Mouse (Mus musculus) embryonic facial prominence, embryonic 11.5 days (tissue): ENCODE measurements around the gene Cldn16. TPM values are rescaled to one million over a fixed set of nuclear protein-coding genes. Genes with fewer than 3 reads are reported as not detected.

Source experiments
- ATAC-seq: fragments of 200-750 bp; cut with Nextera tagmentation; replicated peaks from 2 replicates; pipeline ENCODE4 v1.8.0; 2017; ENCODE audit warnings: low read depth; ENCODE audit not compliant: insufficient number of reproducible peaks, low FRiP score, low TSS enrichment
- DNase-seq: peaks from one replicate; pipeline ENCODE4 v3.0.0-alpha.2; 2015; ENCODE audit warnings: low spot score
- H3K27ac ChIP-seq: fragments of 300-500 bp; sonication (generic); replicated peaks from 2 replicates; pipeline ENCODE4 v1.5.1; 2014; ENCODE audit warnings: mild to moderate bottlenecking, low read depth, low read length, control low read depth
- H3K27me3 ChIP-seq: fragments of 300-500 bp; sonication (generic); 2 replicates; pipeline ENCODE4 v1.6.1; 2014; ENCODE audit warnings: mild to moderate bottlenecking, low read length, moderate library complexity, mixed read lengths; ENCODE audit not compliant: control insufficient read depth, insufficient read depth
- H3K36me3 ChIP-seq: fragments of 300-500 bp; sonication (generic); replicated peaks from 2 replicates; pipeline ENCODE4 v1.6.1; 2014; ENCODE audit warnings: low read depth, mild to moderate bottlenecking, low read length, moderate library complexity, mixed read lengths; ENCODE audit not compliant: control insufficient read depth, insufficient read depth
- H3K4me1 ChIP-seq: fragments of 300-500 bp; sonication (generic); 2 replicates; pipeline ENCODE4 v1.6.1; 2014; ENCODE audit warnings: low read length, mixed read lengths; ENCODE audit not compliant: control insufficient read depth, insufficient read depth
- H3K4me2 ChIP-seq: fragments of 300-500 bp; sonication (generic); 2 replicates; pipeline ENCODE4 v1.6.1; 2014; ENCODE audit warnings: low read depth, mild to moderate bottlenecking, control low read depth, low read length, moderate library complexity
- H3K4me3 ChIP-seq: fragments of 300-500 bp; sonication (generic); 2 replicates; pipeline ENCODE4 v1.5.1; 2014; ENCODE audit warnings: low read depth, low read length, control low read depth
- H3K9ac ChIP-seq: fragments of 300-500 bp; sonication (generic); replicated peaks from 2 replicates; pipeline ENCODE4 v1.6.1; 2014; ENCODE audit warnings: mild to moderate bottlenecking, control low read depth, low read length
- H3K9me3 ChIP-seq: fragments of 300-500 bp; sonication (generic); replicated peaks from 2 replicates; pipeline ENCODE4 v1.6.1; 2016; ENCODE audit warnings: mild to moderate bottlenecking, low read length, inconsistent platforms, mixed read lengths; ENCODE audit not compliant: control insufficient read depth
- WGBS: fragments of 180-500 bp; shearing (Covaris S2); extraction: QIAGEN DNeasy Blood & Tissue Kit; methylation state at CpG from one replicate; pipeline ENCODE4 v1.1.7; 2014; 5-methylcytosine and 5-hydroxymethylcytosine counted together
- polyA plus RNA-seq: library from polyadenylated mRNA; unstranded; fragments of >200 nt; fragmentation: Nextera tagmentation; extraction: Ambion mirVana; gene quantifications from 2 replicates; pipeline ENCODE4 v1.2.1, GENCODE M21; 2014

The Cldn16 gene
- polyA plus RNA-seq = not detected in 2 replicates

- H3K9me3 ChIP-seq = no peaks in the 10 kb centered on the region
- no peaks in the 10 kb centered on the region for H3K4me1 ChIP-seq
- H3K4me2 ChIP-seq = no peak within 1 kb of the TSS
- no peaks in the 10 kb centered on the region for H3K36me3 ChIP-seq
- no peak within 1 kb of the TSS for H3K4me3 ChIP-seq
- no peak within 1 kb of the TSS for H3K9ac ChIP-seq
- 68% methylated on average over 7 of the region's 7 CpGs for WGBS
- no peak within 1 kb of the TSS for H3K27ac ChIP-seq
- no peak for DNase-seq
- H3K27me3 ChIP-seq = no peaks in the 10 kb centered on the region
- no peak for ATAC-seq
These were observed at the start of gene Cldn16 for GRCm38 (mm10) chr16:26462835-26463234. Cldn16 (plus strand) TSS chr16:26463135.

DNA sequence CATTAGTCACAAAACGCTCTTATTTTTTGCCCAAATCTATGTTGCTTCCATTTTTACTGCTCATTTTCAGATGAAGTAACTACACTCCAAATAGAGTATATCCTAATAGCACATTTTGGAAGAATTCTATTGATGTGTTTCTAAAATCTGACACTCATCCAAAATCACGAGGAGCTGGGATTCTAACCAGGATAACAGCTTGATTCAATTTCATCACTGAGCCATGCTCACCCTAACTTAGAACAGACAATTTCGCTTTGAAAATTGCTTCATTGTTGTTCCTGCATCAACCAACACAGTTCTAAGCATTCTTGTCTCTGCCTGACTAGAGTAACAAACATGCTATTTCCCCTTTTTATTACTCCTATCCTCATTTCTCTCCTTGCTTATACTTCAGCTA lies 44.3 kb upstream of the Cldn16 start:
- Histone ChIP-seq H3K36me3 (no peaks in the 10 kb centered on the region), H3K4me3 (no peak overlapping the region), H3K27me3 (no peaks in the 10 kb centered on the region), H3K4me1 (no peaks in the 10 kb centered on the region), H3K9me3 (no peaks in the 10 kb centered on the region), H3K4me2 (no peak overlapping the region), H3K27ac (no peak overlapping the region), H3K9ac (no peak overlapping the region)
- WGBS = 82% methylated on average over 3 of the region's 3 CpGs
- DNase-seq (no peak), ATAC-seq (no peak)

GRCm38 (mm10) chr16:26422078-26422477 lies 40.9 kb upstream of the Cldn16 start:
- 89% methylated on average over 4 of the region's 4 CpGs for WGBS
- Histone ChIP-seq H3K4me2 (no peak overlapping the region), H3K9me3 (no peaks in the 10 kb centered on the region), H3K4me3 (no peak overlapping the region), H3K9ac (no peak overlapping the region), H3K27ac (no peak overlapping the region), H3K36me3 (no peaks in the 10 kb centered on the region), H3K27me3 (no peaks in the 10 kb centered on the region), H3K4me1 (no peaks in the 10 kb centered on the region)
- ATAC-seq = no peak
- DNase-seq = no peak

GRCm38 (mm10) chr16:26430246-26430645 lies 32.7 kb upstream of the Cldn16 start:
- DNase-seq (no peak), ATAC-seq (no peak)
- H3K4me1 ChIP-seq = no peaks in the 10 kb centered on the region
- 84% methylated on average over 3 of the region's 3 CpGs for WGBS
- no peak overlapping the region for H3K27ac ChIP-seq
- H3K4me2 ChIP-seq = no peak overlapping the region
- no peaks in the 10 kb centered on the region for H3K27me3 ChIP-seq
- no peak overlapping the region for H3K4me3 ChIP-seq
- H3K36me3 ChIP-seq = no peaks in the 10 kb centered on the region
- H3K9me3 ChIP-seq = no peaks in the 10 kb centered on the region
- no peak overlapping the region for H3K9ac ChIP-seq

- ATAC-seq (no peak), DNase-seq (no peak)
- H3K9me3 ChIP-seq = no peaks in the 10 kb centered on the region
- H3K4me3 ChIP-seq = no peak overlapping the region
- no peak overlapping the region for H3K27ac ChIP-seq
- no peaks in the 10 kb centered on the region for H3K4me1 ChIP-seq
- 62% methylated on average over 2 of the region's 2 CpGs for WGBS
- no peaks in the 10 kb centered on the region for H3K27me3 ChIP-seq
- H3K9ac ChIP-seq = no peak overlapping the region
- no peak overlapping the region for H3K4me2 ChIP-seq
- no peaks in the 10 kb centered on the region for H3K36me3 ChIP-seq
These were observed 29.4 kb upstream of the Cldn16 start for GRCm38 (mm10) chr16:26433486-26433885.

- H3K4me1 ChIP-seq = no peaks in the 10 kb centered on the region
- 85% methylated on average over 3 of the region's 3 CpGs for WGBS
These were observed 22.9 kb upstream of the Cldn16 start for GRCm38 (mm10) chr16:26440031-26440430.

DNA sequence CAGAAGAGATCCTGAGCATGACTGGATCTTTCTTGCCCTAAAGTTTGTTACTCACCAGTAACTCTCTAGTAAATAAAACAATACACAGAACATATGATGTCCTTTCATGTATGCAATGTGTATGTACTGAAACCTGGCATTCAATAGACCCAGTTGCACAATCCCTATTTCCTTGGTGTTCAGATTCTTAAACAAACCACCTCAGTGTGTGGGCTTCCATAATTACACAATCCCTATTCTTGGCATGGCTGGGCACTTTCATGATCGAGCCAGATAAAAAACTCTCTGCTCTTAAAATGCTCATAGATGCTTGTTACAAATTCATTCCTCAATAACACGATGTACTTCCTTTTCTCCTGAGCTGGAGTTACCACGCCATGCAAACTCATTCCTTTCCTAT lies 21.8 kb upstream of the Cldn16 start:
- ATAC-seq (no peak), DNase-seq (no peak)
- Histone ChIP-seq H3K4me2 (no peak overlapping the region), H3K4me1 (no peaks in the 10 kb centered on the region), H3K9ac (no peak overlapping the region), H3K36me3 (no peaks in the 10 kb centered on the region), H3K4me3 (no peak overlapping the region), H3K27ac (no peak overlapping the region), H3K9me3 (no peaks in the 10 kb centered on the region), H3K27me3 (no peaks in the 10 kb centered on the region)
- 86% methylated on average over 3 of the region's 3 CpGs for WGBS

More at GRCm38 (mm10) chr16:26440031-26440430, 22.9 kb upstream of the Cldn16 start:
- Histone ChIP-seq H3K27me3 (no peaks in the 10 kb centered on the region), H3K9me3 (no peaks in the 10 kb centered on the region), H3K27ac (no peak overlapping the region), H3K9ac (no peak overlapping the region), H3K4me2 (no peak overlapping the region), H3K36me3 (no peaks in the 10 kb centered on the region), H3K4me3 (no peak overlapping the region)
- ATAC-seq (no peak), DNase-seq (no peak)

DNA sequence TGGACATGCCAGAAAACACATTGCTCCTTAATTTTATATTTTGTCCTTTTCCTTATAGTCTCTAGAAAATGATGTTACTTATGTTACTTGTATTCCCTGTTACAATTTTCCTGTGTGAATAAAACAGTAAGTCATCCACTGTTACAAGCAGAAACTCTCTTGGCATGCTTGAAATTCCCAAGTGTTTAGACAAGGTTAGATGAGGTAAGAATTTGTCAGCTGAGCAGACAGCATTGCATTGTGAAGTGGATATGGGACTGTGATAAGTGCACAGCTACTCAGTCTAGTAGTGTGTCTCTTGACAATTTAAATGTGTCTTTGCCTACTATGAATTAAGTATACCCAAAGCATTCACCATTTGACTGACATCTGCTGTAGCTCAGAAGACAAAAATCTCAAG lies 18.1 kb upstream of the Cldn16 start:
- Histone ChIP-seq H3K9me3 (no peaks in the 10 kb centered on the region), H3K4me3 (no peak overlapping the region), H3K27me3 (no peaks in the 10 kb centered on the region), H3K27ac (no peak overlapping the region), H3K9ac (no peak overlapping the region), H3K4me2 (no peak overlapping the region), H3K36me3 (no peaks in the 10 kb centered on the region), H3K4me1 (no peaks in the 10 kb centered on the region)
- DNase-seq (no peak), ATAC-seq (no peak)
